Mouse (Mus musculus) bone marrow macrophage, adult 2 months (primary cell): ENCODE results near the gene Apoc3.

ENCODE experiments used
- CTCF ChIP-seq: IDR thresholded peaks from 2 replicates; pipeline ENCODE4 v1.5.1; 2012; ENCODE audit warnings: low read depth, mild to moderate bottlenecking, low read length, moderate library complexity
- POLR2A ChIP-seq: IDR thresholded peaks from 2 replicates; pipeline ENCODE4 v1.6.1; 2012; ENCODE audit warnings: mild to moderate bottlenecking, low read depth, low read length, borderline replicate concordance

- no peak for TF ChIP-seq POLR2A
- TF ChIP-seq CTCF, result no peak
Measured at GRCm38 (mm10) chr9:46246752-46247324, 11.4 kb upstream of the Apoc3 start.
